Mouse (Mus musculus) forebrain, postnatal 0 days (tissue): Measurements from ENCODE around the gene 1700024P04Rik. TPM values are rescaled to one million over a fixed set of nuclear protein-coding genes. Genes with fewer than 3 reads are reported as not detected.

Experiments
- ATAC-seq: fragments of 200-750 bp; cut with Nextera tagmentation; 2 replicates; pipeline ENCODE4 v1.8.0; 2017; ENCODE audit warnings: mild to moderate bottlenecking, moderate library complexity
- DNase-seq: peaks from one replicate; pipeline ENCODE4 v3.0.0-alpha.2; 2015
- H3K27ac ChIP-seq: fragments of 300-500 bp; sonication (generic); 2 replicates; pipeline ENCODE4 v1.5.1; 2014; ENCODE audit warnings: low read depth, mild to moderate bottlenecking, antibody characterized with exemption, low read length, moderate library complexity, mixed read lengths
- H3K27me3 ChIP-seq: fragments of 300-500 bp; sonication (generic); 2 replicates; pipeline ENCODE4 v1.6.1; 2014; ENCODE audit warnings: mild to moderate bottlenecking, low read length, mixed read lengths; ENCODE audit not compliant: insufficient read depth
- H3K36me3 ChIP-seq: fragments of 300-500 bp; sonication (generic); 2 replicates; pipeline ENCODE4 v1.6.1; 2014; ENCODE audit warnings: mild to moderate bottlenecking, moderate library complexity; ENCODE audit not compliant: insufficient read depth
- H3K4me1 ChIP-seq: fragments of 300-500 bp; sonication (generic); 2 replicates; pipeline ENCODE4 v1.6.1; 2014; ENCODE audit warnings: antibody characterized with exemption; ENCODE audit not compliant: insufficient read depth
- H3K4me2 ChIP-seq: fragments of 300-500 bp; sonication (generic); 2 replicates; pipeline ENCODE4 v1.6.1; 2014; ENCODE audit warnings: low read depth, mild to moderate bottlenecking, moderate library complexity
- H3K4me3 ChIP-seq: fragments of 300-500 bp; sonication (generic); 2 replicates; pipeline ENCODE4 v1.5.1; 2014; ENCODE audit warnings: low read depth, low read length, mixed read lengths
- H3K9ac ChIP-seq: fragments of 300-500 bp; sonication (generic); 2 replicates; pipeline ENCODE4 v1.6.1; 2014; ENCODE audit warnings: mild to moderate bottlenecking
- H3K9me3 ChIP-seq: fragments of 300-500 bp; sonication (generic); 2 replicates; pipeline ENCODE4 v1.6.1; 2016; ENCODE audit warnings: low read length
- CTCF ChIP-seq: sonication (generic); IDR thresholded peaks from 2 replicates; pipeline ENCODE4 v1.5.1; 2016; ENCODE audit warnings: antibody characterized with exemption, control low read depth, low read depth
- WGBS: fragments of 180-500 bp; shearing (Covaris S2); extraction: QIAGEN DNeasy Blood & Tissue Kit; methylation state at CpG from one replicate; pipeline ENCODE4 v1.1.7; 2014; 5-methylcytosine and 5-hydroxymethylcytosine counted together
- polyA plus RNA-seq: library from polyadenylated mRNA; unstranded; fragments of >200 nt; fragmentation: Nextera tagmentation; extraction: Ambion mirVana; gene quantifications from 2 replicates; pipeline ENCODE4 v1.2.1, GENCODE M21; 2015
- total RNA-seq: library from RNA; depleted of rRNA; stranded (reverse); fragments of >200 nt; gene quantifications from 2 replicates; pipeline ENCODE4 v1.2.3, GENCODE M21; 2014

The 1700024P04Rik gene
- total and polyA plus RNA-seq, 2 experiments from 2014 or later: not detected

- no peak overlapping the region for H3K4me2 ChIP-seq
- no peak for TF ChIP-seq CTCF
- H3K9me3 ChIP-seq: no peaks in the 10 kb centered on the region
- no peak overlapping the region for H3K9ac ChIP-seq
- no peaks in the 10 kb centered on the region for H3K36me3 ChIP-seq
- no peak overlapping the region for H3K27ac ChIP-seq
- no peak overlapping the region for H3K4me3 ChIP-seq
- DNase-seq (no peak), ATAC-seq (no peak)
- H3K27me3 ChIP-seq: no peaks in the 10 kb centered on the region
- H3K4me1 ChIP-seq: no peaks in the 10 kb centered on the region
- WGBS: 30% methylated on average over 4 of the region's 4 CpGs
Measured at GRCm38 (mm10) chr13:98948146-98948545, 36.2 kb downstream of the 1700024P04Rik start.

GRCm38 (mm10) chr13:98946434-98946833 is 37.9 kb downstream of the 1700024P04Rik start:
- WGBS: 95% methylated on average over 7 of the region's 7 CpGs
- ATAC-seq: no peak
- Histone ChIP-seq H3K4me2 (no peak overlapping the region), H3K9ac (no peak overlapping the region), H3K4me3 (no peak overlapping the region), H3K4me1 (no peaks in the 10 kb centered on the region), H3K27ac (no peak overlapping the region), H3K36me3 (no peaks in the 10 kb centered on the region), H3K27me3 (no peaks in the 10 kb centered on the region), H3K9me3 (no peaks in the 10 kb centered on the region)
- no peak for TF ChIP-seq CTCF
- DNase-seq: no peak

GRCm38 (mm10) chr13:98945908-98946307 is 38.5 kb downstream of the 1700024P04Rik start:
- ATAC-seq (no peak), DNase-seq (no peak)
- no peaks in the 10 kb centered on the region for H3K27me3 ChIP-seq
- H3K4me3 ChIP-seq: no peak overlapping the region
- no peaks in the 10 kb centered on the region for H3K9me3 ChIP-seq
- no peak for TF ChIP-seq CTCF
- no peaks in the 10 kb centered on the region for H3K4me1 ChIP-seq
- no peak overlapping the region for H3K9ac ChIP-seq
- no peak overlapping the region for H3K27ac ChIP-seq
- H3K4me2 ChIP-seq: no peak overlapping the region
- H3K36me3 ChIP-seq: no peaks in the 10 kb centered on the region
- WGBS: 20% methylated on average over 3 of the region's 3 CpGs

- no peak for TF ChIP-seq CTCF
- no peak for DNase-seq
- H3K4me3 ChIP-seq: no peak overlapping the region
- H3K4me2 ChIP-seq: no peak overlapping the region
- no peaks in the 10 kb centered on the region for H3K36me3 ChIP-seq
- H3K9me3 ChIP-seq: no peaks in the 10 kb centered on the region
- no peaks in the 10 kb centered on the region for H3K4me1 ChIP-seq
- ATAC-seq: no peak
- 90% methylated on average over 4 of the region's 4 CpGs for WGBS
- H3K9ac ChIP-seq: no peak overlapping the region
- H3K27me3 ChIP-seq: no peaks in the 10 kb centered on the region
- H3K27ac ChIP-seq: no peak overlapping the region
Measured at GRCm38 (mm10) chr13:98945381-98945780, 39.0 kb downstream of the 1700024P04Rik start.

- no peaks in the 10 kb centered on the region for H3K27me3 ChIP-seq
- peak; percentile 64; the same call in 1 of the 2 replicates for ATAC-seq
- H3K4me1 ChIP-seq: no peaks in the 10 kb centered on the region
- no peak for TF ChIP-seq CTCF
- no peak overlapping the region for H3K4me2 ChIP-seq
- peak; percentile 46 for DNase-seq
- no peaks in the 10 kb centered on the region for H3K9me3 ChIP-seq
- H3K27ac ChIP-seq: no peak overlapping the region
- no peaks in the 10 kb centered on the region for H3K36me3 ChIP-seq
- 69% methylated on average over 7 of the region's 7 CpGs for WGBS
- H3K4me3 ChIP-seq: no peak overlapping the region
- no peak overlapping the region for H3K9ac ChIP-seq
Measured at GRCm38 (mm10) chr13:98944620-98945081, 39.7 kb downstream of the 1700024P04Rik start.

GRCm38 (mm10) chr13:98942360-98942759 is 42.0 kb downstream of the 1700024P04Rik start:
- no peak overlapping the region for H3K4me3 ChIP-seq
- no peak overlapping the region for H3K27ac ChIP-seq
- H3K27me3 ChIP-seq: no peaks in the 10 kb centered on the region
- no peak for TF ChIP-seq CTCF
- ATAC-seq (no peak), DNase-seq (no peak)
- no peak overlapping the region for H3K4me2 ChIP-seq
- no peak overlapping the region for H3K9ac ChIP-seq
- no peaks in the 10 kb centered on the region for H3K9me3 ChIP-seq
- H3K4me1 ChIP-seq: no peaks in the 10 kb centered on the region
- 69% methylated on average over 6 of the region's 6 CpGs for WGBS
- no peaks in the 10 kb centered on the region for H3K36me3 ChIP-seq

- no peaks in the 10 kb centered on the region for H3K9me3 ChIP-seq
- 76% methylated on average over 7 of the region's 7 CpGs for WGBS
- H3K4me1 ChIP-seq: no peaks in the 10 kb centered on the region
- no peak overlapping the region for H3K27ac ChIP-seq
- ATAC-seq (no peak), DNase-seq (no peak)
- H3K36me3 ChIP-seq: no peaks in the 10 kb centered on the region
- no peak overlapping the region for H3K4me2 ChIP-seq
- no peaks in the 10 kb centered on the region for H3K27me3 ChIP-seq
- H3K9ac ChIP-seq: no peak overlapping the region
- H3K4me3 ChIP-seq: no peak overlapping the region
- TF ChIP-seq CTCF: no peak
Measured at GRCm38 (mm10) chr13:98941829-98942343, 42.5 kb downstream of the 1700024P04Rik start.
